Mouse (Mus musculus) gastrocnemius, adult 8-10 months (tissue): ENCODE measurements around the gene Ubap1l. TPM values are rescaled to one million over a fixed set of nuclear protein-coding genes. Genes with fewer than 3 reads are reported as not detected.
A peak's percentile ranks its signal among the peaks of the same experiment; 100 is the strongest.
"Not testable (repeated sequence)": the region's sequence is repeated elsewhere in the genome, so short reads cannot be mapped to it uniquely, and the experiment has no call there.

ENCODE experiments used
- DNase-seq, 2 experiments: peaks; one replicate each; pipeline ENCODE4 v3.0.0; 2022; ENCODE audit warnings: low spot score in 2 of 2
- total RNA-seq, 4 experiments: library from RNA; stranded (reverse); gene quantifications; 2 replicates each; pipeline ENCODE4 v1.2.4; 2022

The Ubap1l gene
- total RNA-seq = under 1 TPM in 3 of 4 experiments, not detected in 1; 0.31 to 0.52 (median 0.46) TPM

DNA sequence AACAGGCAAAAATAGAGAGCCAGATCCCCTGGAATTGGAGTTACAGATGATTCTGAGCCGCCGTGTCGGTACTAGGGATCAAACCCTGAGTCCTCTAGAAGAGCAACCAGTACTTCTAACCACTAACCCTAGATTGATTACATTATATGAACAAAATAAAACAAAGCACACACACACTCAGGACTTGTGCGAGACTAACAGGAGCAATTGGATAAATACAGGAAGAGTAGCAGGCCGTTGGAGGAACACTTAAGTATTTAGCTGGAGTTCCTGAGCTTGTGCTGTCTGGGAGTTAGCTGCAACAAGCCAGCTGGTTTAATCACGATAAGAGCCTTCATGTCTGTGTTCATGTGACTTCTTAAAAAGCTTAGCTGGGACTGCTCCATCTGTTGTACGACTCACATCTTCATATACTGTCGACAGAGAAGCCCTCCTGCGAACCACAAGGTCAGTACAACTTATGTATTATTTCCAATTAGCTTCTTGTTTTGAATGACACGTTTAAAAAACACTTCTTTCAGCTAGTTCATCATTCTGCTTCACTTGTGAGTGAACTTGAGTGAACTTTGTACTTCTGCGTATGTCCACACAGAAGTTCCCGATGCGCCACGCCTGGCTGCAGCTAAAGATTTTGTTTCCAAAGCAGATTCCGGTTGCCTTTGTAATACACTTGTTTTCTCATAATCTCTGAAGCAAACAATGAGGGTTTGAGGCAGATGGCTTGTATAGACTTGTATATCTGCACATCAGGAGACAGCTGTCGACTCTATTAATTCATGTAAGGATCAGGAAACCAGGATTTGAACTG, at the start of gene Ubap1l:
TSS of gene Ubap1l (plus strand) at position 401 of the 808 bp plus-strand sequence.
- no peak for DNase-seq

GRCm38 (mm10) chr9:65312669-65313357, 48.0 kb upstream of the Ubap1l start:
- DNase-seq = no peak

- DNase-seq = no peak
Observed at GRCm38 (mm10) chr9:65313846-65314245, 47.0 kb upstream of the Ubap1l start.

DNA sequence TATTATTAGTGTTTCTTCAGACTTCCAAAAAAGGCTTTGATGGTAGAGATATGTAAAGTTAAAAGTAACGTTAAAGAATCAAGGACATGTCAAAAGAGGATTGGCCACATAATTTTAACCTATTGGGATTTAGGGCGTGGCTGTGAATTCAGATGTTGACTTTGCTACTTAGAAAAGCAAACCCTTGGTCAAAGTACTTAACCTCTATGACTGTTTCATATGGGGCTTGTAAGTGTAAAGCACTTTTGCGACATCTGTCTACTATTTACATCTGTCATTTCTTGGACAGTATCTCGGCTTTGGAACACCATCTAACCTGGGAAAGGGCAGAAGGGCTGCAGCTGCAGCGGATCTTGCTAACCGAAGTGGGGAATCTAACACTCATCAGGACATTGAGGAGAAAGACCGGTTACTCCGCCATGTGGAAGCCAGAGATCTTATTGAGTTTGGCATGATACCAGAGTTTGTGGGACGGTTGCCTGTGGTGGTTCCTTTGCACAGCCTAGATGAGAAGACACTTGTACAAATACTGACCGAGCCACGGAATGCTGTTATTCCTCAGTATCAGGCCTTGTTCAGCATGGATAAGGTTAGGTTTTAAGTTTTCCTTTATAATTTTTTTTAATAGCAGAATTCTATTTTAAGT, 38.5 kb upstream of the Ubap1l start:
- no peak for DNase-seq

DNA sequence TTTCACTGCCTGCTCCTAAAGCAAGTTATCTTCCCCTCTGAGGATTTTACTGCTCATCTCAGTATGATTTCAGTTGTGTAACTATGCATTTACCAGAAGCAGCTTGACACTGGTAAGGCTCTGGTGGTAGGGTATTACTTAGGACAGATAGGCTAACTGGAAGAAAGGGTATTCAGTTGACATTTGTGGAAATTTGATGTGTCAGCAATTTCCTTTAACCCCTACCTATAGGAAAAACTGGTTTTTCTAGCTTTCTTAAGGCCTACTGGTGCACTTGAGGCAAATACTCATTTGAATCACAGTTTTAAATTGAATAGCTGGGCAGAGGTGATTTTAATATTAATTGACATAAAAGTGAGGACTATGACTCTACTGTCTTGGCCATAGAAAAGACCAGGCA, 34.9 kb upstream of the Ubap1l start:
- no peak for DNase-seq

DNA sequence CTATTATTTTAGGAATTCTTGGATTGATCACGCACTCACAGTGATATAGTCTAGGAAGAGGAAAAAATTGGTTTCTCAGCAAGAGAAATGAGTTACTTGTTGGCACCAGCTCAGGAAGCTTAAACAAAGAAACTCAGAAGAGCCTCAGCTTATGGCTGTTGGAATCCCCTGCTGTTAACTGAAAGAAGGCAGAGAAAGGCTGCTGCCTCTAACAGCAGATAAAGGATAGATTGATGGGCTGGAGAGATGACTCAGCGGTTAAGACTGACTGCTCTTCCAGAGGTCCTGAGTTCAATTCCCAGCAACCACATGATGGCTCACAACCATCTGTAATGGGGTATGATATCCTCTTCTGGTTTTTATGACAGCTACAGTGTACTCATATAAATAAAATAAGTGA, 33.5 kb upstream of the Ubap1l start:
- no peak for DNase-seq

GRCm38 (mm10) chr9:65333958-65334357, 26.9 kb upstream of the Ubap1l start:
- no peak for DNase-seq

- DNase-seq = no peak
Observed at GRCm38 (mm10) chr9:65339146-65339545, 21.7 kb upstream of the Ubap1l start.

DNA sequence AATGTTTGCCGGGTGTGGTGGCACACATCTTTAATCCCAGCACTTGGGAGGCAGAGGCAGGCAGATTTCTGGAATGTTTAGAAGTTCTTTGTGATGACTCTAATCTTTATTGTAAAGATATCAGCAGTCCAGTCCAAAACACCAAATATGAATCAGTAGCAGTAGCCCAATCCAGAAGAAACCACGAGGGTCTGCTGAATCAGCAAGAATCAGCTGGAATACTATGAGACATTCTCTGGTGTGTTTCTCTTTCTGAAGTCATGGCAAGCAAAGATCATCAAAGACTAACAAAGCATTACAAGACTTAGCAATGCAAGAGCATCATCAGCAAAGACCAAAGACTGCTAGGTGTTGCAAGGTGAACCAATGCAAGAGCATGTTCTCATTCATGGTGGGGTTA, 20.4 kb upstream of the Ubap1l start:
- DNase-seq = no peak

DNA sequence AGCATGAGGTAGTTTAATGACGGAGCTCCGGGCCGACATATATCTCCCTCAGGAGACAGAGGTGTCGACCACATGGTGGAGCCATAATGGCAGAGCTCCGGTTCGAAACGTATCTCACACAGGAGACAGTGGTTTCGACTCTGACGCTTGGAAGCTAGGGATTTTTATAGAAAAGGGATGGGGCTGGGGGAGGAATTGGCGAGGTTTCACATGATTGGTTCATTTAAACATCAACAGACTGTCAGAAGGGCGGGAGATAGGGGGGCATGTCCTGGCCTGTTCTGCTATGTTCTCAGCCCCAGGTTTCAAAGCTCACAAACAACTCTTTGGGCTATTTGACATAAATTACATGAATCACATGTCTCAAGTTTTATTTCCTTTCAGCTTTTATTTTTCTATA, 15.4 kb upstream of the Ubap1l start:
- not testable (repeated sequence) for DNase-seq

- DNase-seq = peak; percentile 90 to 91
Observed at GRCm38 (mm10) chr9:65345854-65346475, 14.9 kb upstream of the Ubap1l start, which contains the start of gene Pdcd7. Pdcd7 (plus strand) TSS chr9:65346104.

- peak in 1 of 2 experiments; percentile 13 for DNase-seq
Observed at GRCm38 (mm10) chr9:65346476-65347111, 14.2 kb upstream of the Ubap1l start.

- no peak for DNase-seq
Observed at GRCm38 (mm10) chr9:65347112-65347850, 13.6 kb upstream of the Ubap1l start.

- DNase-seq = no peak
Observed at GRCm38 (mm10) chr9:65353251-65353650, 7.6 kb upstream of the Ubap1l start.

GRCm38 (mm10) chr9:65356561-65356960, 4.3 kb upstream of the Ubap1l start:
- DNase-seq = no peak

DNA sequence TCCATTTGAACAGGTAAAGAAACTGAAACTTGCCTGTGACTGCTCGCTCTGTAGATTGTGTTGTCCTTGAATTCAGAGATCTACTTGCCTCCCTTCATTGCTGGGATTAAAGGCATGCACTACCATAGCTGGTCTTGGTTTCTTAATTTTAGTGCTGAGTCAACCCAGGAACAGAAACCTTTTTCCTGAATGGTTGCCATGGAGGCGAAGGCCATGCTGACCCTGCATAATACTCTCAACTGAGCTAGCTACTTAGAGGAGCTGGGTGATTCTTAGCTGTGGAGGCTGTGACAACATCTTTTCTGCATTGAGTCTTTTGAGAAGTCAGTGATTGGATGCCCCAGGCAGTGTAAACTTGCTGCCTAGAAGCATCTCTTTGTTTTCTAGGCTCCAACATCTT, 3.9 kb upstream of the Ubap1l start:
- no peak for DNase-seq

GRCm38 (mm10) chr9:65358956-65359480, 1.8 kb upstream of the Ubap1l start:
- DNase-seq = no peak

GRCm38 (mm10) chr9:65363684-65364083, 2.8 kb downstream of the Ubap1l start:
- no peak for DNase-seq

- DNase-seq = no peak
Observed at GRCm38 (mm10) chr9:65365721-65366120, 4.9 kb downstream of the Ubap1l start.

GRCm38 (mm10) chr9:65371756-65372155, 10.9 kb downstream of the Ubap1l start:
- DNase-seq = no peak
